Mouse (Mus musculus) R1 (cell line): ENCODE data around the gene Cphx3.
"Not testable (repeated sequence)": the region's sequence is repeated elsewhere in the genome, so short reads cannot be mapped to it uniquely, and the experiment has no call there.

Experiments used
- DNase-seq: peaks from one replicate; pipeline ENCODE4 v3.0.0-alpha.2; 2018; ENCODE audit warnings: low read depth, low spot score

The Cphx3 gene

DNA sequence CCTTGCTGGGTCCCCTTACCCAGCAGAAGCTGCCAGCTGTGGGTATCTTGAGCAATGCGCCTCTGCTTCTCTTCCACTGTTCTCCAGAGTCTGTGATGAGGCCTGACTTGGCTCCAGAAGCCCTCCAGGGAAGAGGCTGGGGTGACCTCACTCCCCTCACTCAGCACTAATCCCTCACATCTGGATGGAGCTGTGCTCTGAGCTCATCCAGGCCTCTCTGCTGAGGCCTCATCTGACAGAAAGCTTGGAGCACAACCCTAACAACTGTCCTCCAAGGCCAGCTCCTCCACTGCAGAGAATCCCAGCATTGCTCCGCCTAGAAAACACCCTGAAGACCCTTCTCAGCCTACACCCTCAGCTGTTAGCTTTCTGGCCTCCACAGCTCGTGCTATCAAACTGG, 91.9 kb downstream of the Cphx3 start:
- DNase-seq = not testable (repeated sequence)

GRCm38 (mm10) chr14:26175028-26175427, 92.9 kb downstream of the Cphx3 start:
- DNase-seq = not testable (repeated sequence)

DNA sequence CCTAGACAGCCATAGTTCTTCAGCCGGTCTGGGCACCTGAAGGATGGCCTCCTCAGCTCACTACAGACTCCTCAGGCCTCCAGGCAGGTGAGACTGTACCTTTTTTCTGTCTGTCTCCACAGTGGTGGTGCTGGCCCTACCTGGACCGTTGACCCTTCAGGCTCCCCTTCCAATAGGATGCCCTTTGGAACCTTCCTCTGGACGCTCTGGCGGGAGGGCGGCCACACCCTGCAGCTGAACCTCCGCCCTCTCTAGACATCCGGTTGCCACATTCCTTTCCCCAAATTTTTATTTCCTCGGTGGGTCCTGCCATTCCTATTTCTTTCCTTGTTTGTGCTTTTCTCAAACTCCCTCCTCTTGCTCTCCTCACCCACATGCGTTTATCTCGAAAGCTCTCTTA, 99.6 kb downstream of the Cphx3 start:
- DNase-seq = not testable (repeated sequence)

DNA sequence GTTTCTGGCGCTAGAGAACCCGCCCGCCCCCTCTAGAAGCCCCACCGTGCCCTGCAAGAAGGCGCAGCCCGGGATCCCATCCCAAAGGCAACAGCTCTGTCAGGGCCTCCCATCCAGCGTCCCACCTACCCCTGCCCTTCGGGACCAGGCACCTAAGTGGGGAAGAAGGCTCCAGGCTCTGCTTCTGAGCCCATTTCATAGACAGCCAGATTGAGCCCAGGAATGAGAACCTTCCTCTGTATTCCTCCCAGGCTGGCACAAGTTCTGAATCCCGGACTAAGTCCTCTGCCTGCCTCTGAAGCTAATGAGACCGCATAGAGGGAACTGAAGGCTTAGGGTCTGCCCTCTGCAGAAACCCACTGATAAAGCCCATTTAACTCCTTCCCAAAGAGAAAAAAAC, 100.3 kb downstream of the Cphx3 start, which contains the start of gene Plac9b:
Gene Plac9b, minus strand, starts transcription at position 101 of the 400 bp plus-strand sequence.
- not testable (repeated sequence) for DNase-seq

DNA sequence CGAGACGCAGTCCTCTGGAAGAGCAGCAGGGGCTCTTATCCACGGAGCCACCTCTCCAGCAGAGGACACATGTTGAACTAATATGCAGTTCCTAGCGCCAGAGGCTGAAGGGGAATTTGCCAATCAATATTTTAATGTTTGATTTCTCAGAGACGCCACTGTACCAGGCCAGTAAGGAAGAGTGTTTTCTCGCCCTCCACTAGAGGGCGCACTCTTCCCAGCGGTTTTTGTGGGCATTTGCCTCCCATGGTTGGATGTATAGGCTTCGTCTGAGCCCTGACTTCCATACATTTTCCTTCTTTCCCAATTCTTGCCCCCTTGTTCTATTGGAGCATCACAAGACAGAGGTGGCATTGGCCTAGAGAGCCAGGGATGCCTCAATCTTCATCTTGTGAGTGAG, 104.5 kb downstream of the Cphx3 start:
- not testable (repeated sequence) for DNase-seq

GRCm38 (mm10) chr14:26188361-26188760, 106.3 kb downstream of the Cphx3 start:
- DNase-seq = not testable (repeated sequence)

GRCm38 (mm10) chr14:26197851-26198250, 115.8 kb downstream of the Cphx3 start:
- not testable (repeated sequence) for DNase-seq

GRCm38 (mm10) chr14:26206197-26206925, 124.3 kb downstream of the Cphx3 start:
- not testable (repeated sequence) for DNase-seq

DNA sequence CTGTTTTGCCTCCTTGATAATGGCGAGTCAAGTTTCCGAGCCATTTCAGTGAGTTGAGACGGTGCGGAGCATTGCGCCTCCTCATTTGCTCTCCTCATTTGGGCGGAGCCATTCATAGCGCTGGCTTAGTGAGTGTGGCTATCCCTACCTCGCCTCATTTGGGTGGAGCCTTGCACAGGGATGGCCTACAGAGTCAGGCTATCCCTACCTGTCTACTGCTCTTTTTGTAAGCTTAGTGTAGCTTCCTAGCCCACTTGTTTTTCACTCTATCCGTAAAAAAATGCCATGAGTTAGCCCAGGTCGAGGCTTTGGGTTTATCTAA, 124.8 kb downstream of the Cphx3 start, which contains the start of gene Tmem254b:
Gene Tmem254b, minus strand, starts transcription at position 116 of the 322 bp plus-strand sequence.
- DNase-seq = not testable (repeated sequence)

DNA sequence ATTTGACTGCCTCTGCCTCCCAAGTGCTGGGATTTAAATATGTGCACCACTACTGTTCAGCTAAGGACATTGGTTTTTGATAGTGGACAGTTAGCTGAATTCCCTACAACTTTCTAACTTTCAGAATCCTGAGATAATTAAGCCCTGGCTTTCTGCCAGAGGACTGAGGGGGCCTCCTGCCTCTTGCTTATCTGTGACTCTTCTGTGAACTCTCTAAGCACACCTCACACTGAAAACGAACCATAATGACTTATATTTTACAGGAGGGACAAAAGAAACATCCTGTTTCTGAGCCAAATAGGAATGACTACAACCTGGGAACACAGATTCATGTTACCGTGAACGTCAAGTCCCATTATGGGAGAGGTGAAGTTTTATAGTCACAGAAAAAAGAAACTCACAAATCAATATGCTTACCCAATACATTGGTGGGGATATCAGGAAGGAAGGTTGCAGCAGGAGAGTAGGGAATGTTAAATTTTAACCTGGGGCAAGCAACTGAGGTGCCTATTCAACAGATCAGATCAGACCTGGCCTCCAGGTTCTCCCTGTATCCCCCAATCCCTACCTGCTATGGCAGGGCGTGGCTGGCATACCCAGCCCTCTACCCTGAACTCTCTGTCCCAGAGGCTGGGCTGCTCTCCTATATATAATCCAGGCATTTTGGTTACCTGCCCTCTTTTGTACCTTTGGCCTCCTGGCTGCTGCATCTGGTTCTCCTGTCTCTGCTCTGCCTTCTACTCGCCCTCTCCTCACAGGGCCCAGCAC, 134.3 kb downstream of the Cphx3 start:
- not testable (repeated sequence) for DNase-seq

GRCm38 (mm10) chr14:26237183-26237582, 155.1 kb downstream of the Cphx3 start:
- DNase-seq = not testable (repeated sequence)

DNA sequence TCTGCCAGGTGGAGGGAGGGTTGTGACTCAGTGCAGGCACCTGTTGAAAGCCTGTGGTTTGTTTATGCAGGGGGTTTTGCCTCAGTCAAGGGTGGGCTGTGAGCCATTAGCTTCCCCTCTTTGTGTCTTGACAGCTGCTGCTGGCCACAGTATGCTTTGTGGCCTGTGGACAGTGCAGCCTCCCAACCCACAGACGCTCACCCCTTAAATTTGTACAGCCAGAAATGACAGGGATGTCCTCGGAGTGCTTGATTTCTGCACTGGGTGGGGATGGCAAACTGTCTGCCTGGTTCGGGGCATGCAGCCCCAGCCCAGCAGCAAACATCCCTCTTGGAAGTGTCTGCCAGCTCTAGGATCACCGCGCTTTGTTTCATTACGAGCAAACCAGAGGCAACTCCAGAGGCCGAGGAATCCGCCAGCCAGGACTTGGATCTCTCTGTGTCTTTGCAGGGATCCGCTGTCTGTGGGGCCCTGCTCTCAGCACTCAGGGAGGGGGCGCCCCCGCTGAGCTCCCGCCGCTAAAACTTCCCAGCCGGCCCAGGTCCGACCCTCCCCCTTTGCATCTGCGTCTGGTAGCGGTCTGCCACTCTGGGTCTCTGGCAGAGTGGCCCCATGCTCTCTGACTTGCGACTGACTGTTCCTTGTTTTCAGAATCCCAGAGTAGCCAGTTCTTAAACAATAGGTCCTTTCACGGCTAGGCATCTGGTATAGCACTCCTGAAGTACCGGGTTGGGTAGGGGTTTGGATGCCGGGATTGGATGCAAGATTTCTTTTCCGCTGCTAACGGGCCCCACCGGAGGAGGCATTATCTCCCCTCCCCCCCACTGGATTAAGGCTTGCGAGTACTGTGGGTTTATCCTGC, 175.9 kb downstream of the Cphx3 start, which contains the start of gene Duxbl3:
Gene Duxbl3, plus strand, starts transcription at position 207 of the 862 bp plus-strand sequence.
- DNase-seq = not testable (repeated sequence)

- not testable (repeated sequence) for DNase-seq
These were observed 176.6 kb downstream of the Cphx3 start for GRCm38 (mm10) chr14:26258729-26259128.
